Mouse (Mus musculus) layer of hippocampus, postnatal 14 days (tissue): ENCODE data around the gene Tsacc. TPM values are rescaled to one million over a fixed set of nuclear protein-coding genes. Genes with fewer than 3 reads are reported as not detected.
A peak's percentile ranks its signal among the peaks of the same experiment; 100 is the strongest.

Experiments
- DNase-seq, 2 experiments: peaks; one replicate each; pipeline ENCODE4 v3.0.0; 2021 to 2022; ENCODE audit warnings: low spot score in 2 of 2, mixed read lengths in 1 of 2
- total RNA-seq, 2 experiments: library from RNA; stranded (reverse); gene quantifications; 2 replicates each; pipeline ENCODE4 v1.2.3; 2021

Gene Tsacc
- total RNA-seq, 2 experiments from 2014 or later: 4.0 to 5.3 TPM

DNA sequence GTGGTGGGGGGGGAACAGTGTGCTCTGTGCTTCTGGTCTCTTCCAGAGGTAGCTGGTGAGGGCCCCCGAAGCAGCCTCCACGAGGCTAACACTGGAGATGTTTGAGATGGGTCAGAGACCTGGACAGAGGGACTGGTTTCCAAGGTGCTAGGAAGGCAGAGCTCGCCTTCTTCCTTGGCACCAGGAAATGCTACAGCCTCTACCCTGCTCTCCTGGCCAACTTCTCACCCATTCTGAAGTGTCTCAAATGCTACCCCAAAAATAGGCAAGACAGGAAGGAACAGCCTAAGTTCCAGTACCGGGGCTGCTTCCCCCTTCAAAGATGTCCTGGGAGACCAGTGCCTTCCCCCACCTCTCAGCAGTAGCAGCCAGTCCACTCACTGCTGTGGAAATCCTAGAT lies 57.4 kb downstream of the Tsacc start:
- peak in 1 of 2 experiments; percentile 46 for DNase-seq

DNA sequence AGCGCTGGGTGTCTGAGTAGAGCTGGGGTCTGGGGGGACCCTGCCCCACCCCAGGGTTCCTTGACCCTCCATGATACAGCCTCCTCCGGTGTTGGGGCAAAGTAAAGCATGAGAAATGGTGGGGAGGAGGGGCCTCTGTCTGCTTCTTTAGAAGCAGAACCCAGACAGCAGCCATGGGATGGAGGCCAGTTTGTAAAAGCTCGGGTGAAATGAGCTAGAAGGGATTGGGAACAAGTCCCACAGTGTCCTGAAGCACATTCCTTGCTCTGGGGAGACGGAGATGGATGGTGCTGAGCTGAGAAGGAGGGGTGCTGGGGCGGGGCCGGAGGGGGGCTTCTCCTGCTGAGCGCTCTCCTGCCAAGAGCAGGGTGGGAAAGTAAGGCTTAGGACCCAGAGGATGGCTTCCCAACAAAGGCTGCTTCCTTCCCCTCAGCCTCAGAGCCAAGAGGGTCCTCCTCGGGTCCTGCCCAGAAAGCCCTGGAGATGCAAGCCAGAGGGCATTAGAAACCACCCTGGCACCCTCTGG lies 57.9 kb downstream of the Tsacc start:
- peak; percentile 43 to 69 for DNase-seq

DNA sequence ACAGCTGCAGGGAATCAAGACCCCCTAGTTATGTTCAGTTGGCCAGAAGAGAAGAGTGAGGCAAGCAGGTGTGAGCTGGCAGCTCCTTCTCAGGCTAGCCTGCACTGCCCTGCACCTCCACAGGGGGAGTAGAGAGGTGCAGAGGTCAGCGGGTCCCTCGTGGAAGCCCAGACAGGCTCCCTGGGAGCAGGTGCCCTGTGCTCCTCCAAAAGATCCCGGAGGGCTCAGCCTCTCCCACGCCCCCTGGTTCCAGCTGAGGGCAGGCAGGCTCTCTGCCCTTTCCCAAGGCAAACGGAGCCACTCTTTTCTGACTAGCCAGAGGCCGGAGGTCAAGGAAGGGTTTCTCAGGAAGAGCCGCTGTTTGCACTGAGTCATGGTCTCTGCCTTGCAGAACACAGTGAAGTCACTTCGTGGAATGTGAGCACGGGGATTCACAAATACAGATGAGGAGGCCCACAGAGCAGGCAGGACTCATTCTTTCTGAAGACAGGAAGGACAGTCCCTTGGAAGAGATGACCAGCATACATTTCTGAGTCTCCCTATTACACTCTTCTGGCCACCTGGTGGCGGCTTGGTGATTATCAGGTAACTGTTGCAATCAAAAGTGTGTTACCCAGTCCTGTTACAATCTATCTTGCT lies 59.1 kb downstream of the Tsacc start:
- no peak for DNase-seq

DNA sequence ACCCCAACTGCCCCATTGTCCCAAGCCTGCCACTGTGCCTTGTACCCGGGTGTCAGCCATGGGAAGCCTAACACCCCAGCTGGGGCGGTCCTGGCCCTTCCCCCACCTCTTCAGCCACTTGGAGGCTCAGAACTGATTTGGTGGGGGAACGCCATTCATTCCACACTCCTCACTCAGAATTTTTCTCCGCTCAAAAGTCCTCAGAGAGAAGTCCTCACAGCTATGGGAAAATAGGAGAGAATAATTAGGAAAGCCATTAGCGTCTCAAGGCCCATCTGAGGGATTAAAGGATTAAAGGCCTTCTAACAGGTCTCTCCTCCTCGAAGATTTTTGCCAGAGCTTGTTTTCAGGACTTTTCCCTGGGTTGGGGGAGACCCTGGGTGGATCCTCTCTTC lies 59.6 kb downstream of the Tsacc start:
- no peak for DNase-seq

DNA sequence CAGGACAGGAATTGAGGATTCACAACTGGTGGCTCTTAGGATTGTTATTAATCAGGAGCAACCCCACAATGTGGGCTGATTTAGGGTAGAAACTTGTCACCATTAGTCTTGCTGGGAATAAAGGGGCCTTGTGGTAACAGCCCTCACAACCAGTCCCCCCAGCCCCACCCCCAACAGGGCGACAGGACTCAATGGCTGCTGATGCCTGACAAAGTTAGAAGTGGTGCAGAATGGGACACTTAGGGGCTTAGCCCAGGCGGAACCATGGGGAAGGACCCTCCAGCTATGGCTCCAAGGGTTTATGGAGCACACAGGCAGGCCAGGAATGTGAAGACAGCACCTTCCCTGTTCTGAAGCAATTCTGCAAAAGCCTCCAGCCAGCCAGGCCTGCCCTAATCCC lies 61.2 kb downstream of the Tsacc start:
- DNase-seq: no peak

DNA sequence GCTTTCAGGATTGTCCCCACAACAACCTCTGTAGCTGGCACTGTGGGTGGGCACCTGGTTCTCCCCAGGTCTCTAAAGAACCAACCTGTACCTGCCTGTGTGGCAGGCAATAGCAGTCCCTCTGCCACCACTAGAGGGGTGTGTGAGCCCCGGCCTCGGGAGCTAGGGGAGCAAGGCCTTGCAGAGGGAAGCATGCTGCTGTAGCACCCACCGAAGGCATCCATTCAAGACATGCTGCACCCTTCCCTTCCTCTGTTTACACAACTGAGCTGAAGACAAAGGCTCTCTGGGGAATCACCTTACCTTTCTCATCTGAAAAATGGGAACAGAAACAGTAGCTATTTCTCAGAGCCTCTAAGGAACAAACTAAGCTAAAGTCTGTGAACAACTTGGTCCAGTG lies 61.6 kb downstream of the Tsacc start:
- DNase-seq: peak in 1 of 2 experiments; percentile 20

DNA sequence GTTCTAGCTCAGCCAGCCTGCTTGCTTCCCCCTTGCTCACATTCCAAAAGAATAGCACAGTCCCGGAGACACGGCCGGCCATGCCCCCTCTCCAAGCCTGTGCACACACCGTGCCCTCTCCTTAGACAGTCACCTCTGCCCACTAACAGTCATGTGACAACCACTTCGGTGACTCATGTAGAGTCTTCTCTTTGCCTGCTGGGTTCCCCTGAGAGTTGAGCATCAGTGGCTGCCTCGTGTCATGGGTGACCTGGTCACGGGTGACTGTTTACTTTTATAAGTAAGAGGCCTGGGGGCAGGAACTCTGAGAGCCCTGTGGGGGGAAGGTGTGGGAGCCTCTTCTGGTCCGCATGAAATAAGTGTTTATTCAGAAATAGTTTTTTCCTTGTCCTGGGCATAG lies 62.8 kb downstream of the Tsacc start:
- DNase-seq: no peak

DNA sequence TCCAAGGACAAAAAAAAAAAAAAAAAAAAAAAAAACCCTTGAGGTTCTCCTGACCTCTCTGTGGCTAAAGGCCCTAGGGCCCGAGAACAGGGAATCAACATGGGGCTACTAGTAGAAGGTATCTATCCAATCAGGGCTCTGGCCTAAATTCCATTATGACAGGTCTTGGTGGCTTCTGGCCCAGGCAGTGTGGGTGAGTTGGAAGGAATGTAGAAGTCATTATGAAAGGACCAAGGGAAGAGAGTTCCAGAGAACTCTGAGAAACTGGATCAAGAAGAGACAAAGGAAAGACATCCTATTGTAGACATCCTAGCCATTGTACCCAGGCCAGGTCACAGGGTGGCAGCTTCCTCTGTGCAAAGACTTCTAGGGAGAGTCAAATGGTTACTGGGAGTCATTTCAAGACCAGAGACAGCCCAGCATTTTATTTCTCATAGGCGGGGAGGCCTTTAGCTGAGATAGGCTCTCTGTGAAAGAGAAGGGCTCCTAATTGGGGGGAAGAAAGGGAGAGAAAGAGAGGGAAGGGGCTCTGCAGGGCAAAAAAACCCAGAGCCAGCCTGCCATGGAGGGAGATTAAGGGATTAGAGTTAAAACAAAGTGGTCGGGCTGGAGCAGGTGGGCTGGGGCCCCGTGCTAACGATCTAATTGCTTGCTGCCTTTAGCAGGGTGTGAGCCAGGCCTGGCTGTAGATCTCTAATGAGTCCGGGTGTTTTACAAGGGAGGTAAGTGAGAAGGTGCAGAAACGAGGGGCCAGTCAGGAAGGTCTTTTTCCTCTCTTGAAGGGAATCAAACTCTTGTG lies 63.7 kb downstream of the Tsacc start:
- peak in 1 of 2 experiments; percentile 47 for DNase-seq

Other genes with a start within 250 kb of the Tsacc start
- gene Naxe, start 238.5 kb downstream of the Tsacc start, total RNA-seq: 10 to 100 TPM; 70.6 to 71.5 TPM
- gene Ttc24, start 218.7 kb downstream of the Tsacc start, total RNA-seq: not detected
- 1 to 10 TPM in 1 of 2 experiments, under 1 TPM in 1; 0.91 to 1.2 TPM for gene Iqgap3, start 215.0 kb downstream of the Tsacc start, total RNA-seq
- gene Mef2d, start 154.6 kb downstream of the Tsacc start, total RNA-seq: 100 to 1,000 TPM; 146 to 156 TPM
- gene Rhbg, start 42.3 kb downstream of the Tsacc start, total RNA-seq: not detected
- not detected for gene Gm38392, start 9.8 kb downstream of the Tsacc start, total RNA-seq
- 100 to 1,000 TPM; 191 to 198 TPM for gene Cct3, start 117 bp upstream of the Tsacc start, total RNA-seq
- gene Glmp, start 28.0 kb upstream of the Tsacc start, total RNA-seq: 10 to 100 TPM; 86.2 to 90.2 TPM
- gene Tmem79, start 39.1 kb upstream of the Tsacc start, total RNA-seq: 1 to 10 TPM in 1 of 2 experiments, under 1 TPM in 1; 0.93 to 1.3 TPM
- gene Smg5, start 39.3 kb upstream of the Tsacc start, total RNA-seq: 10 to 100 TPM; 65.4 to 71.8 TPM
- gene Paqr6, start 67.6 kb upstream of the Tsacc start, total RNA-seq: 1 to 10 TPM; 8.1 to 9.4 TPM
- gene Bglap3, start 75.7 kb upstream of the Tsacc start, total RNA-seq: not detected
- not detected for gene Bglap2, start 81.7 kb upstream of the Tsacc start, total RNA-seq
- gene Bglap, start 87.5 kb upstream of the Tsacc start, total RNA-seq: 1 to 10 TPM in 1 of 2 experiments, not detected in 1; 1.3 TPM
- 1 to 10 TPM; 6.9 to 9.9 TPM for gene Pmf1, start 113.3 kb upstream of the Tsacc start, total RNA-seq
- gene Slc25a44, start 128.1 kb upstream of the Tsacc start, total RNA-seq: 10 to 100 TPM; 68.6 to 70.3 TPM
- gene Sema4a, start 164.2 kb upstream of the Tsacc start, total RNA-seq: 10 to 100 TPM; 33.1 to 38.1 TPM
- gene Lmna, start 213.0 kb upstream of the Tsacc start, total RNA-seq: 10 to 100 TPM; 42.0 to 49.3 TPM
- gene Mex3a, start 235.4 kb upstream of the Tsacc start, total RNA-seq: 10 to 100 TPM in 1 of 2 experiments, 1 to 10 TPM in 1; 9.0 to 10.7 TPM